Mouse (Mus musculus): ENCODE data around the gene Exo1.

DNA sequence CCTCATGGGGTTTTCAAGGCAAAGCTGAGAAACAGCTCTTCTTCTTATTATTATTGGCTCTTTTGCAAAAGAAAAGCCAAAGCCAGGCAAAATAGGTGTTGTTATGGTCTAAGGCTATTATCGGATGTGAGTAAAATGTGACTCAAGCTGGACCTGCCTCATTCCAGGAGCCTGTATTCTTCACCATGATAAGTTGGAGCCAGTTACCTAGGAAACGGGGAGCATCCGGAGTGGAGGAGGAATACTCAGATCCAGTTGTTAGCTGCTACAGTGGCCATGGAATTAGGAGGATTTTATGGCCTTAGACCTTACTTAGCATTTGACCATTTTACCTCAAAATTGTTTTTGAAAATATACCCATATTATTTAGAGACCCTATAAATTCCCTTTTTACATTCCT is 9.7 kb upstream of the Exo1 start:
- TF ChIP-seq CTCF (IDR thresholded peaks at IDR 0.05; ENCODE audit: low read depth) (no peak), EP300 (IDR thresholded peaks at IDR 0.05; ENCODE audit: low read depth) (no peak)
